Comparison of ENCODE assay signal across 8 mouse cellular contexts in the genomic region with DNA sequence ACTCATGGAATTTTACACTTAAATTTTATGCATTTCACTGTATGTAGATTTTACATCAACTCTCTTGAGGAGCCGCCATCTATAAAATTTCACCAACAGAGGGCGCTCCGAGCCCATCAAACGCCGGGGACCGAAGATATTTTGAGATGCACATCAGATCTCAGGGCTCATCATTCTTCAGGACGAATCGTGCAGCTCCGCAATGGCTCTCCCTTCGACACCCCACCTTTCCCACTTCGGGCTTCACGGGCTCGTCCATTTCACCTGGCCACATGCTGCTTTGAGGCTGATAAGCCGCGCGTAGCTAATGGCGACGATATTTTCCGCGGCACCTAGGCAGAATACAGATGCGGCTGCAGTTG. TPM values are rescaled to one million over a fixed set of nuclear protein-coding genes. Genes with fewer than 3 reads are reported as not detected.
A peak's percentile ranks its signal among the peaks of the same experiment; 100 is the strongest.
DNase-seq lines count a peak whose midpoint lies in the region; ATAC-seq lines count a peak whose summit lies in the region.

No protein-coding gene starts in this region.

- H3K36me3 ChIP-seq in hindbrain, embryonic 16.5 days (ENCODE audit: control insufficient read depth, insufficient read depth, low read length), result no peaks in the 10 kb centered on the region

- H3K9ac ChIP-seq in hindbrain, embryonic 16.5 days (ENCODE audit: low read depth, low read length), result peak overlapping the region; percentile 85

- peak; percentile 43 for DNase-seq in T-cell, adult 2 months (ENCODE audit: low spot score)
- peak; percentile 85 to 90 for DNase-seq in cerebellum, postnatal 25 days
- peak; percentile 66 for DNase-seq in gastrocnemius, adult 18-20 months (ENCODE audit: low spot score)
- peak; percentile 66 for DNase-seq in left cerebral cortex, adult 11 months (ENCODE audit: low spot score)
- DNase-seq in lung, postnatal 36 days, result peak; percentile 75
- DNase-seq in retina, postnatal 1 day, result peak; percentile 90
- DNase-seq in urinary bladder, adult 2 months (ENCODE audit: low spot score), result peak; percentile 49

- peak overlapping the region; percentile 99 for H3K4me2 ChIP-seq in hindbrain, embryonic 16.5 days (ENCODE audit: low read length)

- H3K27ac ChIP-seq in hindbrain, embryonic 16.5 days (ENCODE audit: low read depth, low read length), result peak overlapping the region; percentile 94

- H3K4me1 ChIP-seq in hindbrain, embryonic 16.5 days (ENCODE audit: control insufficient read depth, insufficient read depth, low read depth, low read length), result peaks cover 7% of the 10 kb centered on the region

- no peaks in the 10 kb centered on the region for H3K27me3 ChIP-seq in hindbrain, embryonic 16.5 days (replicated peaks; ENCODE audit: control insufficient read depth, insufficient read depth, low read length)

- peak overlapping the region; percentile 73 for H3K4me3 ChIP-seq in hindbrain, embryonic 16.5 days (ENCODE audit: low read length)

- peak; percentile 25; the same call in 1 of the 2 replicates for ATAC-seq in hindbrain, embryonic 16.5 days

- no peaks in the 10 kb centered on the region for H3K9me3 ChIP-seq in hindbrain, embryonic 16.5 days (ENCODE audit: control insufficient read depth, low read length)

- under 1% methylated on average over 21 of the region's 21 CpGs for WGBS in hindbrain, embryonic 16.5 days

RNA-seq across cellular contexts. Expression of gene Kif26b, which starts 1.8 kb away (rescaled TPM):
- total RNA-seq in gastrocnemius, adult 18-20 months (2021), result 1 to 10 TPM; 2.4 to 3.2 TPM
- polyA plus RNA-seq in hindbrain, embryonic 16.5 days (2015; fragmentation: Nextera tagmentation; extraction: Ambion mirVana), result 8.6 and 8.7 TPM in 2 replicates
- polyA plus RNA-seq in urinary bladder, adult 2 months (2012; rRNA removed), result 1.4 and 2.0 TPM in 2 replicates

Comparison
In these comparisons a context has a peak if more than half of its experiments do, and no peak if none do; other contexts are left out.
1. Peak in every context shown above with its lines: DNase-seq, ATAC-seq, H3K4me3 ChIP-seq and H3K27ac ChIP-seq.